Mouse (Mus musculus): Measurements from ENCODE around the gene Fbln2.

GRCm38 (mm10) chr6:91218871-91219270 lies 6.6 kb downstream of the Fbln2 start:
- TF ChIP-seq CTCF (IDR thresholded peaks at IDR 0.05; ENCODE audit: control insufficient read depth, insufficient read depth, insufficient replicate concordance, low read depth, low read length) (no peak), POLR2A (IDR thresholded peaks at IDR 0.05; ENCODE audit: control insufficient read depth, low read depth, low read length) (no peak)
